Mouse (Mus musculus) A20 (cell line): ENCODE results near the gene Olfr1321.

Experiments
- DNase-seq: peaks from one replicate; pipeline ENCODE4 v3.0.0-alpha.2; 2011; ENCODE audit warnings: low read depth, low spot score

Olfr1321 gene

DNA sequence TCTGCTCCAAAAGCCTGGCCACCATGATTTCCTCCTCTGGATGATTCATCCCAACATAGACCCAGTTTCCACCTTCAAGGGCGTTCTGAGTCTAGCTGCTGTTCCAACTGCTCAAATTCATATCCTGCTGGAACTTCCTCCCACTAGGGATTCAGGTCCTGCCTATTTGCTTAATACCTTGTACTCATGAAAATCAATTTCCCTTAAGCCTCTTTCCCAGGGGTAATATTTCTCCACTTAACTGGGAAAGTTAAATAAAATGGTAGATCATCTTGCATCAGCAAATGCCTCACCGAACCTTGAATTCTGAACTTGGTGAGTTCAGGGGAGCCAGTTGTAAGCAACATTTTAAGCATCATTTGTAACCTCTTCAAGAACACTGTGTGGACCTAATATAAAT lies at the start of gene Olfr1321:
TSS of gene Olfr1321 (minus strand) at position 101 of the 400 bp plus-strand sequence.
- no peak for DNase-seq

DNA sequence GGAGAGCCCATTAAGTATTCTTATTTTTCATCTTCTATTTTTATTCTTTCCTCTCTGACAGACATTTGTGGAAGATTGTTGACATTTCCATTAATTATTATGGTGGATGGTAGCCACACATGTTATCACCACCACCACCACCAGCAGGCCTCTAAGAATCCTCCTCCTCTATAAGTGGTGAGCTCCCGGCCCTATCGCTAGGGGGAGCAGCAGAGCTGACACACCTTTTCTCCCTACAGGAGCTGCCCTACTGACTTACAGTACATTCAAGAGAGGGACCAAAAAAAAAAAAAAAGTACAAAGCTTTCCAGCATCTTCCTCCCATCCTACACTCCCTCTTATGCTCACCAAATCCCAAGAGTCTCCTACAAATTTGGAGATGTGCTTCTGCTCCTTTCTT lies 36.0 kb upstream of the Olfr1321 start:
- DNase-seq, result no peak

- DNase-seq, result no peak
Measured at GRCm38 (mm10) chrX:49745192-49745591, 10.3 kb upstream of the Olfr1321 start.
